Mouse (Mus musculus) liver, embryonic 16.5 days (tissue): ENCODE measurements around the gene Fam166a. TPM values are rescaled to one million over a fixed set of nuclear protein-coding genes. Genes with fewer than 3 reads are reported as not detected.

Experiments
- ATAC-seq: fragments of 200-750 bp; cut with Nextera tagmentation; 2 replicates; pipeline ENCODE4 v1.8.0; 2017; ENCODE audit warnings: low read depth, mild to moderate bottlenecking, moderate number of reproducible peaks, moderate library complexity
- H3K27ac ChIP-seq: fragments of 300-500 bp; sonication (generic); 2 replicates; pipeline ENCODE4 v1.5.1; 2014; ENCODE audit warnings: mild to moderate bottlenecking, low read length
- H3K27me3 ChIP-seq: fragments of 300-500 bp; sonication (generic); 2 replicates; pipeline ENCODE4 v1.6.1; 2014; ENCODE audit warnings: low read depth, low read length, mixed read lengths; ENCODE audit not compliant: control insufficient read depth, insufficient read depth
- H3K36me3 ChIP-seq: fragments of 300-500 bp; sonication (generic); 2 replicates; pipeline ENCODE4 v1.6.1; 2014; ENCODE audit warnings: mild to moderate bottlenecking; ENCODE audit not compliant: control insufficient read depth, insufficient read depth
- H3K4me1 ChIP-seq: fragments of 300-500 bp; sonication (generic); 2 replicates; pipeline ENCODE4 v1.6.1; 2014; ENCODE audit warnings: low read depth, low read length, mixed read lengths; ENCODE audit not compliant: control insufficient read depth
- H3K4me2 ChIP-seq: fragments of 300-500 bp; sonication (generic); 2 replicates; pipeline ENCODE4 v1.6.1; 2014; ENCODE audit warnings: low read depth, low read length, mixed read lengths
- H3K4me3 ChIP-seq: fragments of 300-500 bp; sonication (generic); 2 replicates; pipeline ENCODE4 v1.5.1; 2014; ENCODE audit warnings: low read depth, mild to moderate bottlenecking, low read length
- H3K9ac ChIP-seq: fragments of 300-500 bp; sonication (generic); 2 replicates; pipeline ENCODE4 v1.6.1; 2014; ENCODE audit warnings: low read depth, low read length
- H3K9me3 ChIP-seq: fragments of 300-500 bp; sonication (generic); replicated peaks from 2 replicates; pipeline ENCODE4 v1.6.1; 2016; ENCODE audit warnings: low read length; ENCODE audit not compliant: control insufficient read depth
- WGBS: fragments of 180-500 bp; shearing (Covaris S2); extraction: QIAGEN DNeasy Blood & Tissue Kit; methylation state at CpG from one replicate; pipeline ENCODE4 v1.1.7; 2014; ENCODE audit not compliant: insufficient replicate concordance; 5-methylcytosine and 5-hydroxymethylcytosine counted together
- polyA plus RNA-seq: library from polyadenylated mRNA; unstranded; fragments of >200 nt; fragmentation: Nextera tagmentation; extraction: Ambion mirVana; gene quantifications from 2 replicates; pipeline ENCODE4 v1.2.1, GENCODE M21; 2015

The Fam166a gene
- not detected in 2 replicates for polyA plus RNA-seq

GRCm38 (mm10) chr2:25218445-25218844 is at the start of gene Fam166a:
Gene Fam166a (plus strand): TSS chr2:25218745.
- ATAC-seq, result no peak
- H3K27ac ChIP-seq, result no peak within 1 kb of the TSS
- no peak within 1 kb of the TSS for H3K9ac ChIP-seq
- no peaks in the 10 kb centered on the region for H3K9me3 ChIP-seq
- no peak within 1 kb of the TSS for H3K4me2 ChIP-seq
- H3K4me1 ChIP-seq, result peaks cover 12% of the 10 kb centered on the region
- H3K27me3 ChIP-seq, result no peaks in the 10 kb centered on the region
- peaks cover 14% of the 10 kb centered on the region for H3K36me3 ChIP-seq
- no peak within 1 kb of the TSS for H3K4me3 ChIP-seq

- Histone ChIP-seq H3K27ac (no peak overlapping the region), H3K27me3 (no peaks in the 10 kb centered on the region), H3K4me3 (no peak overlapping the region), H3K4me2 (no peak overlapping the region), H3K9ac (no peak overlapping the region), H3K4me1 (peaks cover 46% of the 10 kb centered on the region), H3K36me3 (no peaks in the 10 kb centered on the region), H3K9me3 (no peaks in the 10 kb centered on the region)
- ATAC-seq, result no peak
- 49% methylated on average over 5 of the region's 5 CpGs for WGBS
Measured at GRCm38 (mm10) chr2:25169778-25170177, 48.8 kb upstream of the Fam166a start.

- H3K4me1 ChIP-seq, result peaks cover 53% of the 10 kb centered on the region
- H3K4me3 ChIP-seq, result no peak overlapping the region
- no peaks in the 10 kb centered on the region for H3K9me3 ChIP-seq
- no peak for ATAC-seq
- H3K27ac ChIP-seq, result no peak overlapping the region
- H3K27me3 ChIP-seq, result no peaks in the 10 kb centered on the region
- WGBS, result 53% methylated on average over 10 of the region's 10 CpGs
- H3K36me3 ChIP-seq, result no peaks in the 10 kb centered on the region
- no peak overlapping the region for H3K4me2 ChIP-seq
- H3K9ac ChIP-seq, result no peak overlapping the region
Measured at GRCm38 (mm10) chr2:25170326-25171100, 48.0 kb upstream of the Fam166a start.

GRCm38 (mm10) chr2:25171101-25171768 is 47.3 kb upstream of the Fam166a start:
- Histone ChIP-seq H3K27me3 (no peaks in the 10 kb centered on the region), H3K9ac (no peak overlapping the region), H3K36me3 (no peaks in the 10 kb centered on the region), H3K4me1 (peaks cover 56% of the 10 kb centered on the region), H3K4me3 (no peak overlapping the region), H3K27ac (no peak overlapping the region), H3K4me2 (no peak overlapping the region), H3K9me3 (no peaks in the 10 kb centered on the region)
- no peak for ATAC-seq
- WGBS, result 66% methylated on average over 6 of the region's 6 CpGs

DNA sequence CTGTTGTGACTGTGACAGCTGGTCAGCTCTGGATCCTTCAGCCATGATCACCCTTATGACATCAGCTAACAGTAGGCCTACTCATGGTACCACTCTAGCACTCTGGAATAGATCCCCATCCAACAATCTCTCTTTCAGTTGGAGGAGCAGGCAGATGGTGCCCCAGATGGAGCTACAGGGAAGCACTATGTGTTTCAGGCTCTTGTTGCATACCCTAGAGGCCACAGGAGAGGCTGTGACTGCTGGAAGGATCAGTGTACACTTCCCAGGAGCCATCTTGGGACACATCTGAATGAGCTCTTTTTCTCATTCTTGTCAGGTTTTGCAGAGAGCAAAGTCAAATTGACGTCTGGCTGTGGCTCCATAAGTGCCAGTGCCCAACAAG is 46.8 kb upstream of the Fam166a start:
- 59% methylated on average over 1 of the region's 1 CpGs for WGBS
- H3K27ac ChIP-seq, result no peak overlapping the region

DNA sequence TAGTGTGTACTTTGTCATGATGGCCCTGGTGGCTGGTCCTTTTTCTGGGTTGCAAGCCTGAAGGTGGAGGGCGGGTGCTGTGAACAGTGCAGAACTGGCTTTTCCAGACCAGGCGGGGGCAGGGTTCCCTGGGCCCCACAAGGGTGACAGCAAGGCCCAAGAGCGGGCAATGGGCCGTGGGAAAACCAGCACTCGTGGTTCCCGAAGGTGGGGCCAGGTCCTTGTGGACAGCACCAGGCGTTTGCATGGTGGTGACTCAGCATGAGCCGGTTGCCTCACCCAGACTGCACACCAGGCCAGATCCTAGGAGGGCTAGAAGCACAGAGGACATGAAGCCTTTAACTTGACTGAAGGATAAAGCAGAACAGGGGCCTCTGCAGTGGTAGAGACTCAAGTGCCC is 45.9 kb upstream of the Fam166a start:
- H3K36me3 ChIP-seq, result no peaks in the 10 kb centered on the region
- ATAC-seq, result no peak
- no peak overlapping the region for H3K4me2 ChIP-seq
- H3K9me3 ChIP-seq, result no peaks in the 10 kb centered on the region
- no peak overlapping the region for H3K4me3 ChIP-seq
- H3K27me3 ChIP-seq, result peaks cover 2% of the 10 kb centered on the region; the same call in 1 of the 2 replicates
- H3K4me1 ChIP-seq, result peaks cover 51% of the 10 kb centered on the region
- H3K9ac ChIP-seq, result no peak overlapping the region
- WGBS, result 31% methylated on average over 8 of the region's 8 CpGs
- no peak overlapping the region for H3K27ac ChIP-seq

More for the DNA sequence above, 46.8 kb upstream of the Fam166a start:
- no peak overlapping the region for H3K4me3 ChIP-seq
- no peaks in the 10 kb centered on the region for H3K27me3 ChIP-seq
- peaks cover 56% of the 10 kb centered on the region for H3K4me1 ChIP-seq
- H3K36me3 ChIP-seq, result no peaks in the 10 kb centered on the region
- H3K4me2 ChIP-seq, result no peak overlapping the region
- H3K9me3 ChIP-seq, result no peaks in the 10 kb centered on the region
- ATAC-seq, result no peak
- no peak overlapping the region for H3K9ac ChIP-seq

- ATAC-seq, result no peak
- Histone ChIP-seq H3K9ac (no peak overlapping the region), H3K27me3 (peaks cover 6% of the 10 kb centered on the region), H3K36me3 (no peaks in the 10 kb centered on the region), H3K4me2 (no peak overlapping the region), H3K4me1 (peaks cover 41% of the 10 kb centered on the region), H3K27ac (no peak overlapping the region), H3K4me3 (no peak overlapping the region), H3K9me3 (no peaks in the 10 kb centered on the region)
- WGBS, result 89% methylated on average over 4 of the region's 4 CpGs
Measured at GRCm38 (mm10) chr2:25173821-25174220, 44.7 kb upstream of the Fam166a start.

- H3K4me1 ChIP-seq, result peaks cover 35% of the 10 kb centered on the region
- H3K4me3 ChIP-seq, result no peak overlapping the region
- ATAC-seq, result peak; percentile 74
- 0 out of 2 replicates have a peak overlapping the region, but pooled peaks have one; percentile 6 for H3K9ac ChIP-seq
- H3K4me2 ChIP-seq, result no peak overlapping the region
- H3K9me3 ChIP-seq, result no peaks in the 10 kb centered on the region
- 38% methylated on average over 7 of the region's 7 CpGs for WGBS
- 0 out of 2 replicates have a peak overlapping the region, but pooled peaks have one; percentile 8 for H3K27ac ChIP-seq
- no peaks in the 10 kb centered on the region for H3K36me3 ChIP-seq
- H3K27me3 ChIP-seq, result peaks cover 10% of the 10 kb centered on the region
Measured at GRCm38 (mm10) chr2:25174866-25175689, 43.5 kb upstream of the Fam166a start.
